Mouse (Mus musculus) neural tube, postnatal 0 days (tissue): ENCODE measurements around the gene Sez6l2. TPM values are rescaled to one million over a fixed set of nuclear protein-coding genes. Genes with fewer than 3 reads are reported as not detected.

Source experiments
- polyA plus RNA-seq: library from polyadenylated mRNA; unstranded; fragments of >200 nt; fragmentation: Nextera tagmentation; extraction: Ambion mirVana; gene quantifications from 2 replicates; pipeline ENCODE4 v1.2.1, GENCODE M21; 2015

Gene Sez6l2
- polyA plus RNA-seq: 80.0 and 106 TPM in 2 replicates

GRCm38 (mm10) chr7:126949793-126950646 lies at the start of gene Sez6l2:
Sez6l2 (plus strand) TSS chr7:126950563.

GRCm38 (mm10) chr7:126922624-126923060 lies 27.7 kb upstream of the Sez6l2 start, which contains the start of gene Tmem219:
Tmem219 (minus strand) TSS chr7:126922917.

GRCm38 (mm10) chr7:126928384-126929037 lies 21.9 kb upstream of the Sez6l2 start, which contains the start of gene Kctd13:
Kctd13 (plus strand) TSS chr7:126928879.

GRCm38 (mm10) chr7:126949403-126949792 lies 965 bp upstream of the Sez6l2 start, which contains the start of gene Asphd1:
Asphd1 (minus strand) TSS chr7:126949582.

GRCm38 (mm10) chr7:126975893-126975949 lies 25.4 kb downstream of the Sez6l2 start, which contains the start of gene Cdipt:
Cdipt (plus strand) TSS chr7:126975914.

GRCm38 (mm10) chr7:126975950-126976866 lies 25.8 kb downstream of the Sez6l2 start, which contains the start of gene Cdiptos:
Cdiptos (minus strand) TSS chr7:126976098.

GRCm38 (mm10) chr7:127014320-127014719 lies 64.0 kb downstream of the Sez6l2 start, which contains the start of gene Mvp:
Mvp (minus strand) TSS chr7:127014621.

GRCm38 (mm10) chr7:127016481-127016485 lies 65.9 kb downstream of the Sez6l2 start, which contains the start of gene Pagr1b:
Pagr1b (minus strand) TSS chr7:127016484.

GRCm38 (mm10) chr7:127016971-127017949 lies 66.9 kb downstream of the Sez6l2 start, which contains the start of gene Pagr1a:
Pagr1a (minus strand) TSS chr7:127017352.

Other genes starting within 250 kb of the Sez6l2 start
- 109 and 127 TPM in 2 replicates for gene Coro1a, start 242.8 kb upstream of the Sez6l2 start, polyA plus RNA-seq
- gene Mapk3, start 191.0 kb upstream of the Sez6l2 start, polyA plus RNA-seq: 104 and 106 TPM in 2 replicates
- gene Gdpd3, start 184.2 kb upstream of the Sez6l2 start, polyA plus RNA-seq: 1.1 and 1.2 TPM in 2 replicates
- 255 and 259 TPM in 2 replicates for gene Ypel3, start 173.6 kb upstream of the Sez6l2 start, polyA plus RNA-seq
- 0.31 and 0.47 TPM in 2 replicates for gene Tbx6, start 169.1 kb upstream of the Sez6l2 start, polyA plus RNA-seq
- gene Ppp4c, start 158.1 kb upstream of the Sez6l2 start, polyA plus RNA-seq: 129 and 149 TPM in 2 replicates
- 43.9 and 56.4 TPM in 2 replicates for gene Fam57b, start 152.9 kb upstream of the Sez6l2 start, polyA plus RNA-seq
- gene 4930451I11Rik, start 118.9 kb upstream of the Sez6l2 start, polyA plus RNA-seq: 0.65 TPM in 1 of 2 replicates, not detected in the other
- 60.9 and 64.7 TPM in 2 replicates for gene Doc2a, start 103.1 kb upstream of the Sez6l2 start, polyA plus RNA-seq
- 17.0 and 23.3 TPM in 2 replicates for gene Hirip3, start 88.6 kb upstream of the Sez6l2 start, polyA plus RNA-seq
- 78.5 and 82.2 TPM in 2 replicates for gene Ino80e, start 88.2 kb upstream of the Sez6l2 start, polyA plus RNA-seq
- gene Taok2, start 65.9 kb upstream of the Sez6l2 start, polyA plus RNA-seq: 39.4 and 47.0 TPM in 2 replicates
- 40.7 and 41.1 TPM in 2 replicates for gene Tmem219, start 27.6 kb upstream of the Sez6l2 start, polyA plus RNA-seq
- 129 and 134 TPM in 2 replicates for gene Kctd13, start 21.7 kb upstream of the Sez6l2 start, polyA plus RNA-seq
- gene Asphd1, start 981 bp upstream of the Sez6l2 start, polyA plus RNA-seq: 13.0 and 20.5 TPM in 2 replicates
- 137 and 157 TPM in 2 replicates for gene Cdipt, start 25.4 kb downstream of the Sez6l2 start, polyA plus RNA-seq
- gene Cdiptos, start 25.5 kb downstream of the Sez6l2 start, polyA plus RNA-seq: 0.50 and 1.1 TPM in 2 replicates
- 4.9 and 5.9 TPM in 2 replicates for gene Mvp, start 64.1 kb downstream of the Sez6l2 start, polyA plus RNA-seq
- gene Pagr1b, start 65.9 kb downstream of the Sez6l2 start, polyA plus RNA-seq: 0.70 TPM in 1 of 2 replicates, not detected in the other
- gene Pagr1a, start 66.8 kb downstream of the Sez6l2 start, polyA plus RNA-seq: 23.1 and 63.2 TPM in 2 replicates
- 36.5 and 56.8 TPM in 2 replicates for gene Gm42742, start 70.5 kb downstream of the Sez6l2 start, polyA plus RNA-seq
- 128 and 150 TPM in 2 replicates for gene Prrt2, start 70.6 kb downstream of the Sez6l2 start, polyA plus RNA-seq
- gene Maz, start 76.5 kb downstream of the Sez6l2 start, polyA plus RNA-seq: 88.1 and 104 TPM in 2 replicates
- gene Kif22, start 91.9 kb downstream of the Sez6l2 start, polyA plus RNA-seq: 13.7 and 20.7 TPM in 2 replicates
- not detected in 2 replicates for gene Zg16, start 136.8 kb downstream of the Sez6l2 start, polyA plus RNA-seq
- 1.6 and 2.1 TPM in 2 replicates for gene AI467606, start 140.8 kb downstream of the Sez6l2 start, polyA plus RNA-seq
- 1.3 and 1.4 TPM in 2 replicates for gene Qprt, start 171.7 kb downstream of the Sez6l2 start, polyA plus RNA-seq
- gene Spn, start 187.3 kb downstream of the Sez6l2 start, polyA plus RNA-seq: not detected in 2 replicates
- 45.4 and 48.6 TPM in 2 replicates for gene Cd2bp2, start 245.5 kb downstream of the Sez6l2 start, polyA plus RNA-seq